Mouse (Mus musculus) regulatory T cell (primary cell): ENCODE results near the gene Klf11.
"Not testable (repeated sequence)": the region's sequence is repeated elsewhere in the genome, so short reads cannot be mapped to it uniquely, and the experiment has no call there.

Experiments used
- in situ Hi-C: fragments of 300-600 bp; cut with MboI, MseI; formaldehyde crosslinking; loops from one replicate; pipeline ENCODE4 v1.15.1; 2025; ENCODE audit warnings: high pct_unique_total_duplicates

The Klf11 gene

GRCm38 (mm10) chr12:24651063-24651557 lies at the start of gene Klf11:
Gene Klf11 (plus strand): TSS chr12:24651274.
- in situ Hi-C loops: no loop called here

- in situ Hi-C loops: loop anchor here (5.0 kb wide), 1 partner anchor 99 kb away; no protein-coding TSS in a partner anchor
Measured at GRCm38 (mm10) chr12:24603266-24603665, 47.8 kb upstream of the Klf11 start.

GRCm38 (mm10) chr12:24606166-24606565 lies 44.9 kb upstream of the Klf11 start:
- in situ Hi-C loops: loop anchor here (5.0 kb wide), 1 partner anchor 129 kb away; no protein-coding TSS in a partner anchor

GRCm38 (mm10) chr12:24612591-24612990 lies 38.5 kb upstream of the Klf11 start:
- in situ Hi-C loops: no loop called here

GRCm38 (mm10) chr12:24614452-24615075 lies 36.5 kb upstream of the Klf11 start:
- in situ Hi-C loops: no loop called here

GRCm38 (mm10) chr12:24615140-24615539 lies 35.9 kb upstream of the Klf11 start:
- in situ Hi-C loops: no loop called here

GRCm38 (mm10) chr12:24619436-24619835 lies 31.6 kb upstream of the Klf11 start:
- in situ Hi-C loops: no loop called here

GRCm38 (mm10) chr12:24623486-24624251 lies 27.4 kb upstream of the Klf11 start:
- in situ Hi-C loops: no loop called here

GRCm38 (mm10) chr12:24626401-24626800 lies 24.7 kb upstream of the Klf11 start:
- in situ Hi-C loops: no loop called here

GRCm38 (mm10) chr12:24627215-24627614 lies 23.9 kb upstream of the Klf11 start:
- in situ Hi-C loops: no loop called here

GRCm38 (mm10) chr12:24630220-24630619 lies 20.9 kb upstream of the Klf11 start:
- in situ Hi-C loops: no loop called here

- in situ Hi-C loops: no loop called here
Measured at GRCm38 (mm10) chr12:24632404-24632803, 18.7 kb upstream of the Klf11 start.

- in situ Hi-C loops: no loop called here
Measured at GRCm38 (mm10) chr12:24633753-24634191, 17.3 kb upstream of the Klf11 start.

- in situ Hi-C loops: no loop called here
Measured at GRCm38 (mm10) chr12:24634212-24634611, 16.9 kb upstream of the Klf11 start.

GRCm38 (mm10) chr12:24634648-24635047 lies 16.4 kb upstream of the Klf11 start:
- in situ Hi-C loops: no loop called here

GRCm38 (mm10) chr12:24638787-24639186 lies 12.3 kb upstream of the Klf11 start:
- in situ Hi-C loops: not testable (repeated sequence)

- in situ Hi-C loops: no loop called here
Measured at GRCm38 (mm10) chr12:24642370-24642802, 8.7 kb upstream of the Klf11 start.

GRCm38 (mm10) chr12:24644125-24644571 lies 6.9 kb upstream of the Klf11 start:
- in situ Hi-C loops: no loop called here

- in situ Hi-C loops: no loop called here
Measured at GRCm38 (mm10) chr12:24645901-24646300, 5.2 kb upstream of the Klf11 start.

- in situ Hi-C loops: no loop called here
Measured at GRCm38 (mm10) chr12:24648094-24648493, 3.0 kb upstream of the Klf11 start.

GRCm38 (mm10) chr12:24650415-24651062 lies 535 bp upstream of the Klf11 start:
- in situ Hi-C loops: no loop called here
